Mouse (Mus musculus) frontal cortex, postnatal 14 days (tissue): ENCODE results near the gene Pbld2.

Experiments used
- DNase-seq, 2 experiments: peaks; one replicate each; pipeline ENCODE4 v3.0.0; 2022; ENCODE audit warnings: low spot score in 2 of 2

Pbld2 gene

GRCm38 (mm10) chr10:63023749-63024579, at the start of gene Pbld2, which contains the start of gene Hnrnph3:
Gene Pbld2 (plus strand): TSS chr10:63024315.
Gene Hnrnph3 (minus strand): TSS chr10:63024217.
- DNase-seq, result peak; percentile 97 to 98

- DNase-seq, result no peak
Measured at GRCm38 (mm10) chr10:62979667-62980038, 44.5 kb upstream of the Pbld2 start.

GRCm38 (mm10) chr10:62980039-62980954, 43.8 kb upstream of the Pbld2 start, which contains the start of gene Rufy2:
Gene Rufy2 (plus strand): TSS chr10:62980223.
- DNase-seq, result peak; percentile 81

GRCm38 (mm10) chr10:62984072-62984471, 40.0 kb upstream of the Pbld2 start:
- DNase-seq, result no peak

GRCm38 (mm10) chr10:62984495-62984894, 39.6 kb upstream of the Pbld2 start:
- DNase-seq, result no peak

GRCm38 (mm10) chr10:62987341-62987740, 36.8 kb upstream of the Pbld2 start:
- peak in 1 of 2 experiments; percentile 28 for DNase-seq

- DNase-seq, result no peak
Measured at GRCm38 (mm10) chr10:62990636-62991035, 33.5 kb upstream of the Pbld2 start.

- DNase-seq, result no peak
Measured at GRCm38 (mm10) chr10:62993991-62994390, 30.1 kb upstream of the Pbld2 start.

GRCm38 (mm10) chr10:63000584-63000983, 23.5 kb upstream of the Pbld2 start:
- no peak for DNase-seq

GRCm38 (mm10) chr10:63003252-63003651, 20.9 kb upstream of the Pbld2 start:
- DNase-seq, result no peak

- no peak for DNase-seq
Measured at GRCm38 (mm10) chr10:63004556-63004955, 19.6 kb upstream of the Pbld2 start.

- no peak for DNase-seq
Measured at GRCm38 (mm10) chr10:63008193-63008592, 15.9 kb upstream of the Pbld2 start.

GRCm38 (mm10) chr10:63010268-63010667, 13.8 kb upstream of the Pbld2 start:
- no peak for DNase-seq

GRCm38 (mm10) chr10:63011556-63011955, 12.6 kb upstream of the Pbld2 start:
- DNase-seq, result no peak

GRCm38 (mm10) chr10:63013476-63013875, 10.6 kb upstream of the Pbld2 start:
- DNase-seq, result no peak

GRCm38 (mm10) chr10:63014168-63014567, 9.9 kb upstream of the Pbld2 start:
- no peak for DNase-seq

GRCm38 (mm10) chr10:63019304-63019703, 4.8 kb upstream of the Pbld2 start:
- DNase-seq, result no peak

GRCm38 (mm10) chr10:63021702-63022101, 2.4 kb upstream of the Pbld2 start:
- no peak for DNase-seq

- no peak for DNase-seq
Measured at GRCm38 (mm10) chr10:63022541-63023120, 1.5 kb upstream of the Pbld2 start.

- peak; percentile 51 to 58 for DNase-seq
Measured at GRCm38 (mm10) chr10:63023121-63023748, 880 bp upstream of the Pbld2 start.

GRCm38 (mm10) chr10:63024580-63024910, 430 bp downstream of the Pbld2 start:
- DNase-seq, result peak in 1 of 2 experiments; percentile 58

- DNase-seq, result no peak
Measured at GRCm38 (mm10) chr10:63025016-63025415, 901 bp downstream of the Pbld2 start.
